Comparison of ENCODE assay signal across 14 mouse cellular contexts in the genomic region with DNA sequence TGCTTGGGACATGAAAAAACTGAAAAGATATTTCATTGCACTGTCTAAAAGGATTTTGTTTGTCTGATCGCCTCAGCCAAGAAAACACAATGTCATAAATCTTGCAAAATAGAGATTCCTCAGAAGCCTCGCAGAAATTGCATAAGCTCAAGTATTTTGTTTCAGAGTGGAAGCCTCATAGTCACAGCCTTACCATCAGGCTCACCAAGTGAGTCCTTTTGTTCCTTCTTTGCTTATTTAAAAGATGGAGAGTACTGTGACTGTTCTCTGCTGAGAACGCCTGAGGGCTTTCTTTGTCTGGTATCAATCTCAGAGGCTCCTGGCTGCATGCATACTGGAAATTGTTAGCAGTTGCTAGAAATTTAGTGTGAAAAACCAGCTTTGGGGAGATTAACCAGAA.
DNase-seq lines count a peak whose midpoint lies in the region; ATAC-seq and TF ChIP-seq lines count a peak whose summit lies in the region.
"Had no signal": no experiment of that assay in that cellular context is flagged by ENCODE, and none has a peak within 500 bp of the region (broad histone marks: within the 10 kb centered on the region; RNA-seq: fewer than 3 reads in every experiment).

No protein-coding gene starts in this region.

- H3K4me1 ChIP-seq in limb, embryonic 14.5 days (ENCODE audit: control insufficient read depth, insufficient read depth, low read length): peaks cover 3% of the 10 kb centered on the region; the same call in 1 of the 2 replicates
- H3K4me1 ChIP-seq: heart, embryonic 12.5 days; limb, embryonic 15.5 days had no signal

- H3K36me3 ChIP-seq in limb, embryonic 14.5 days (ENCODE audit: control insufficient read depth, insufficient read depth, low read length): no peaks in the 10 kb centered on the region
- H3K36me3 ChIP-seq: G1E; heart, embryonic 12.5 days; limb, embryonic 15.5 days had no signal

- H3K4me3 ChIP-seq in limb, embryonic 14.5 days (replicated peaks; ENCODE audit: low read length): no peak overlapping the region
- H3K4me3 ChIP-seq: heart, embryonic 12.5 days; limb, embryonic 15.5 days had no signal

- no peak overlapping the region for H3K4me2 ChIP-seq in limb, embryonic 14.5 days (replicated peaks; ENCODE audit: low read depth, low read length, severe bottlenecking)
- H3K4me2 ChIP-seq: heart, embryonic 12.5 days; limb, embryonic 15.5 days had no signal

- no peak for TF ChIP-seq POLR2A in limb, embryonic 14.5 days (IDR thresholded peaks at IDR 0.05; ENCODE audit: borderline replicate concordance, extremely low read depth, insufficient read depth, insufficient read length)

- no peak overlapping the region for H3K27ac ChIP-seq in limb, embryonic 14.5 days (replicated peaks; ENCODE audit: low read depth, low read length)
- H3K27ac ChIP-seq: limb, embryonic 15.5 days had no signal

- DNase-seq in embryo, embryonic 10.5 days (ENCODE audit: low spot score): peak; percentile 43
- no peak for DNase-seq in embryo, embryonic 10 days (ENCODE audit: low spot score)
- peak; percentile 5 for DNase-seq in kidney, postnatal 14 days
- no peak for DNase-seq in kidney, adult 18-20 months
- DNase-seq in adipocyte (ENCODE audit: low spot score): peak; percentile 77
- peak; percentile 33 for DNase-seq in limb, embryonic 14.5 days (ENCODE audit: low spot score)
- DNase-seq in gastrocnemius, adult 18-20 months (ENCODE audit: low spot score): no peak
- DNase-seq: adrenal gland, adult 8-10 months; cerebellum, adult 11-12 months had no signal

- ATAC-seq in limb, embryonic 14.5 days (ENCODE audit: low FRiP score, low read depth): no peak; the same call in 1 of the 2 replicates
- no peak for ATAC-seq in granulocyte monocyte progenitor cell, adult 5-6 weeks (replicated peaks; ENCODE audit: poor library complexity, severe bottlenecking)
- ATAC-seq: inflammation-experienced regulatory T-cells, adult 6 months had no signal

- H3K9me3 ChIP-seq in limb, embryonic 14.5 days (ENCODE audit: control insufficient read depth, low read length): no peaks in the 10 kb centered on the region
- H3K9me3 ChIP-seq: G1E; heart, embryonic 12.5 days; limb, embryonic 15.5 days had no signal

- 18% methylated on average over 3 of the region's 3 CpGs for WGBS in limb, embryonic 14.5 days

- H3K27me3 ChIP-seq in limb, embryonic 14.5 days (ENCODE audit: control insufficient read depth, insufficient read depth, low read length): no peaks in the 10 kb centered on the region
- H3K27me3 ChIP-seq: heart, embryonic 12.5 days; limb, embryonic 15.5 days had no signal

- no peak overlapping the region for H3K9ac ChIP-seq in limb, embryonic 14.5 days (ENCODE audit: low read depth, low read length, severe bottlenecking)
- H3K9ac ChIP-seq: heart, embryonic 12.5 days; limb, embryonic 15.5 days had no signal

Comparison
In these comparisons a context has a peak if more than half of its experiments do, and no peak if none do; other contexts are left out.
1. DNase-seq: peak in embryo, embryonic 10.5 days (single experiment), kidney, postnatal 14 days (single experiment), adipocyte (single experiment) and limb, embryonic 14.5 days (single experiment); none in embryo, embryonic 10 days (single experiment), kidney, adult 18-20 months (single experiment) and gastrocnemius, adult 18-20 months (single experiment).